Mouse (Mus musculus) kidney, postnatal 0 days (tissue): Measurements from ENCODE around the gene Psmc5. TPM values are rescaled to one million over a fixed set of nuclear protein-coding genes. Genes with fewer than 3 reads are reported as not detected.
A peak's percentile ranks its signal among the peaks of the same experiment; 100 is the strongest.
"Not testable (repeated sequence)": the region's sequence is repeated elsewhere in the genome, so short reads cannot be mapped to it uniquely, and the experiment has no call there.

Experiments
- ATAC-seq: fragments of 200-750 bp; cut with Nextera tagmentation; replicated peaks from 2 replicates; pipeline ENCODE4 v1.8.0; 2017; ENCODE audit warnings: low read depth, moderate number of reproducible peaks, moderate TSS enrichment, moderate library complexity; ENCODE audit not compliant: low FRiP score
- DNase-seq: peaks from one replicate; pipeline ENCODE4 v3.0.0-alpha.2; 2016; ENCODE audit warnings: low spot score
- H3K27ac ChIP-seq: fragments of 300-500 bp; sonication (generic); 2 replicates; pipeline ENCODE4 v1.5.1; 2014; ENCODE audit warnings: mild to moderate bottlenecking
- H3K27me3 ChIP-seq: fragments of 300-500 bp; sonication (generic); 2 replicates; pipeline ENCODE4 v1.6.1; 2014; ENCODE audit warnings: low read length, mixed read lengths; ENCODE audit not compliant: insufficient read depth
- H3K36me3 ChIP-seq: fragments of 300-500 bp; sonication (generic); 2 replicates; pipeline ENCODE4 v1.6.1; 2014; ENCODE audit warnings: low read length, mixed read lengths; ENCODE audit not compliant: insufficient read depth
- H3K4me1 ChIP-seq: fragments of 300-500 bp; sonication (generic); replicated peaks from 2 replicates; pipeline ENCODE4 v1.6.1; 2014; ENCODE audit warnings: antibody characterized with exemption, low read length, mixed read lengths; ENCODE audit not compliant: insufficient read depth
- H3K4me2 ChIP-seq: fragments of 300-500 bp; sonication (generic); 2 replicates; pipeline ENCODE4 v1.6.1; 2014; ENCODE audit warnings: mild to moderate bottlenecking, low read length, moderate library complexity, mixed read lengths
- H3K4me3 ChIP-seq: fragments of 300-500 bp; sonication (generic); replicated peaks from 2 replicates; pipeline ENCODE4 v1.5.1; 2014; ENCODE audit warnings: low read depth, low read length
- H3K9ac ChIP-seq: fragments of 300-500 bp; sonication (generic); 2 replicates; pipeline ENCODE4 v1.6.1; 2014; ENCODE audit warnings: low read depth, low read length
- H3K9me3 ChIP-seq: fragments of 300-500 bp; sonication (generic); replicated peaks from 2 replicates; pipeline ENCODE4 v1.6.1; 2016; ENCODE audit warnings: low read length, inconsistent platforms, mixed read lengths
- CTCF ChIP-seq: IDR thresholded peaks from 2 replicates; pipeline ENCODE4 v1.5.1; 2016; ENCODE audit warnings: antibody characterized with exemption, low read depth, mild to moderate bottlenecking, moderate library complexity
- WGBS: fragments of 180-500 bp; shearing (Covaris S2); extraction: QIAGEN DNeasy Blood & Tissue Kit; methylation state at CpG from one replicate; pipeline ENCODE4 v1.1.7; 2014; 5-methylcytosine and 5-hydroxymethylcytosine counted together
- polyA plus RNA-seq: library from polyadenylated mRNA; unstranded; fragments of >200 nt; fragmentation: Nextera tagmentation; extraction: Ambion mirVana; gene quantifications from 2 replicates; pipeline ENCODE4 v1.2.1, GENCODE M21; 2015

The Psmc5 gene
- polyA plus RNA-seq, 1 experiment from 2014 or later, result 223 TPM

- peaks cover 6% of the 10 kb centered on the region for H3K4me1 ChIP-seq
- peak; percentile 97 for DNase-seq
- WGBS, result under 1% methylated on average over 70 of the region's 70 CpGs
- peak within 1 kb of the TSS; percentile 98 for H3K9ac ChIP-seq
- TF ChIP-seq CTCF, result no peak
- H3K4me2 ChIP-seq, result peak within 1 kb of the TSS; percentile 67
- no peaks in the 10 kb centered on the region for H3K9me3 ChIP-seq
- peak within 1 kb of the TSS; percentile 96 for H3K27ac ChIP-seq
- no peaks in the 10 kb centered on the region for H3K27me3 ChIP-seq
- H3K36me3 ChIP-seq, result peaks cover 5% of the 10 kb centered on the region; the same call in 1 of the 2 replicates
- H3K4me3 ChIP-seq, result peak within 1 kb of the TSS; percentile 94
- peak; percentile 94 for ATAC-seq
These were observed 39.0 kb upstream of the Psmc5 start, which contains the start of gene Ddx42 for GRCm38 (mm10) chr11:106216730-106217490. Ddx42 (plus strand) TSS chr11:106216926.

GRCm38 (mm10) chr11:106220603-106221002, 35.4 kb upstream of the Psmc5 start:
- H3K4me1 ChIP-seq, result no peaks in the 10 kb centered on the region; the same call in 1 of the 2 replicates
- 87% methylated on average over 3 of the region's 3 CpGs for WGBS

GRCm38 (mm10) chr11:106233978-106234377, 22.0 kb upstream of the Psmc5 start:
- TF ChIP-seq CTCF, result peak; percentile 51
- not testable (repeated sequence) for H3K4me3 ChIP-seq, H3K4me2 ChIP-seq, ATAC-seq, H3K27me3 ChIP-seq, H3K9ac ChIP-seq, H3K4me1 ChIP-seq, DNase-seq, H3K27ac ChIP-seq, H3K9me3 ChIP-seq
- H3K36me3 ChIP-seq, result peaks cover 36% of the 10 kb centered on the region
- WGBS, result 73% methylated on average over 8 of the region's 8 CpGs

More at GRCm38 (mm10) chr11:106220603-106221002, 35.4 kb upstream of the Psmc5 start:
- Histone ChIP-seq H3K9ac (no peak overlapping the region), H3K27ac (no peak overlapping the region), H3K4me3 (no peak overlapping the region), H3K9me3 (no peaks in the 10 kb centered on the region), H3K4me2 (no peak overlapping the region), H3K36me3 (peaks cover 6% of the 10 kb centered on the region; the same call in 1 of the 2 replicates), H3K27me3 (no peaks in the 10 kb centered on the region)
- ATAC-seq (no peak), DNase-seq (no peak)
- no peak for TF ChIP-seq CTCF

GRCm38 (mm10) chr11:106246834-106247233, 9.1 kb upstream of the Psmc5 start:
- Histone ChIP-seq H3K4me3 (no peak overlapping the region), H3K36me3 (peaks cover 80% of the 10 kb centered on the region), H3K27ac (no peak overlapping the region), H3K27me3 (no peaks in the 10 kb centered on the region), H3K9ac (no peak overlapping the region), H3K4me1 (no peaks in the 10 kb centered on the region), H3K9me3 (no peaks in the 10 kb centered on the region), H3K4me2 (no peak overlapping the region)
- TF ChIP-seq CTCF, result peak; percentile 55
- 92% methylated on average over 1 of the region's 1 CpGs for WGBS
- ATAC-seq (no peak), DNase-seq (peak; percentile 14)

- Histone ChIP-seq H3K9ac (no peak overlapping the region), H3K36me3 (peaks cover 68% of the 10 kb centered on the region), H3K27me3 (no peaks in the 10 kb centered on the region), H3K4me3 (no peak overlapping the region), H3K4me2 (no peak overlapping the region), H3K4me1 (no peaks in the 10 kb centered on the region), H3K27ac (no peak overlapping the region), H3K9me3 (no peaks in the 10 kb centered on the region)
- WGBS, result 80% methylated on average over 7 of the region's 7 CpGs
- TF ChIP-seq CTCF, result no peak
- ATAC-seq, result no peak
- DNase-seq, result no peak
These were observed 6.6 kb upstream of the Psmc5 start for GRCm38 (mm10) chr11:106249326-106249725.

GRCm38 (mm10) chr11:106254767-106255166, 1.2 kb upstream of the Psmc5 start:
- Histone ChIP-seq H3K9me3 (no peaks in the 10 kb centered on the region), H3K4me3 (peak overlapping the region; percentile 77), H3K27ac (no peak overlapping the region), H3K36me3 (peaks cover 21% of the 10 kb centered on the region), H3K4me2 (peak overlapping the region; percentile 92), H3K9ac (peak overlapping the region; percentile 79; the same call in 1 of the 2 replicates), H3K4me1 (peaks cover 8% of the 10 kb centered on the region; the same call in 1 of the 2 replicates), H3K27me3 (no peaks in the 10 kb centered on the region)
- WGBS, result 16% methylated on average over 2 of the region's 2 CpGs
- no peak for TF ChIP-seq CTCF
- ATAC-seq (no peak), DNase-seq (no peak)
